Mouse (Mus musculus) left cerebral cortex, adult 18-20 months (tissue): ENCODE data around the gene Lbx2. TPM values are rescaled to one million over a fixed set of nuclear protein-coding genes. Genes with fewer than 3 reads are reported as not detected.

Experiments
- DNase-seq, 2 experiments: peaks; one replicate each; pipeline ENCODE4 v3.0.0; 2021 to 2022; ENCODE audit warnings: low spot score in 2 of 2, mixed read lengths in 1 of 2
- microRNA-seq, 2 experiments: library from miRNA; unstranded; fragments of <30 nt; microRNA quantifications; one replicate each; pipeline ENCODE4 v1.2.0; 2021
- total RNA-seq, 2 experiments: library from RNA; stranded (reverse); gene quantifications; 2 replicates each; pipeline ENCODE4 v1.2.3; 2021

Lbx2 gene
- total RNA-seq, 2 experiments from 2014 or later: not detected

- no peak for DNase-seq
These were observed 46.2 kb downstream of the Lbx2 start for GRCm38 (mm10) chr6:83132176-83132919.

GRCm38 (mm10) chr6:83134226-83134625 lies 48.1 kb downstream of the Lbx2 start:
- no peak for DNase-seq

GRCm38 (mm10) chr6:83134951-83135513 lies 48.9 kb downstream of the Lbx2 start, which contains the start of gene Rtkn:
Gene Rtkn (plus strand): TSS chr6:83135463.
- DNase-seq: no peak

DNA sequence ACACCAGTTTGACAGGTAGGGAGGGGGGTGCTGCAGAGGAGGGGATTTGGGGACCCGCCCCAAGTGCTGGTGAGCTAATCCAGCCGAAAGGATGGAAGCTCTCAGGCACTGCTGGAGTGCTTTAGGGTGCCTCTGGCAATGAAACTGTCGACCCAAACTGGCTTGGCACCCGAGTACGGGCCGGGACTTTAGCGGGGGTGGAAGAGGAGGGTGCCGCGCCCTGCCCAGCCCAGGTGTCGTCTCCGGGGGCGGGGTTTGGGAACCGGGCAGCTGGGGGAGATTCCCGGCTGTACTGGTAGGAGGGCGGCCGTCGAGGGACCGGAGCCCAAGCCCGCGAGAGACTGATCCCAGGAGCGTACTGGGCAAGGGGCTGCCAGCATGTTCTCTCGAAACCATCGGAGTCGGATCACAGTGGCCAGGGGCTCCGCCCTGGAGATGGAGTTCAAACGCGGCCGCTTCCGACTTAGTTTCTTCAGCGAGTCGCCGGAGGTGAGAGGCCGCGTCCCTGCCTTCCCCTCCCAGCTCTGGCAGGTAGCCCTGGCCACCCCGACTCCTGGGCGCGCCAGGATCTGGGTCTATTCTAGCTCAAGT lies 49.5 kb downstream of the Lbx2 start:
- DNase-seq: no peak

GRCm38 (mm10) chr6:83136291-83136880 lies 50.2 kb downstream of the Lbx2 start:
- DNase-seq: no peak

GRCm38 (mm10) chr6:83136881-83137575 lies 50.9 kb downstream of the Lbx2 start:
- DNase-seq: no peak

DNA sequence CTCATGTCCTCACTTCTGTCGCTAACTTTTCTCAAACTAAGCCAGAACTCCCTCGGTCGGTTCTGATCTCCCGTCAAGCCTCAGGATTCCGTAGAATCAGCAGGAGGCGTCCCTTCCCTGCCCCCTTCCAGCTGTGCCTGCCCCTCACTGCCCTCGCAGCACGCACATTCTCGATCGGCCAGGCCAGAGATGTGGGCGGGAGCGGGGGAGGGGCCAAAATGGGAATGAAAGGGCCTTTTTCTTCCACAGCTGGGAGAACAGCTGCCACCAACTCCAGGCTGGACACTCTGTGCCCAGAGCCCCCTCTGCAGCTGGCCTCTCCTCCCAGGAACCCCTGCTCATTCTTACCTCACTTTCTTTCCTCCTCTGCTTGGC lies 51.4 kb downstream of the Lbx2 start:
- peak; percentile 58 to 60 for DNase-seq

Small RNA genes lying within 50 kb of the gene (microRNA-seq; reads per million reads assigned to microRNA genes)
- gene Mir3470a (0 reads per million in 2 experiments), gene Mir7040 (0 to 0.21 reads per million in 2 experiments)

Other genes starting within 250 kb of the Lbx2 start
- gene Sema4f, start 146.6 kb upstream of the Lbx2 start, total RNA-seq: 10 to 100 TPM; 37.8 to 41.2 TPM
- gene M1ap, start 139.5 kb upstream of the Lbx2 start, total RNA-seq: not detected
- gene Dok1, start 52.9 kb upstream of the Lbx2 start, total RNA-seq: 1 to 10 TPM; 1.8 to 2.7 TPM
- 1 to 10 TPM; 2.0 to 2.2 TPM for gene Loxl3, start 52.2 kb upstream of the Lbx2 start, total RNA-seq
- gene Aup1, start 31.8 kb upstream of the Lbx2 start, total RNA-seq: 100 to 1,000 TPM; 114 to 121 TPM
- gene Htra2, start 31.1 kb upstream of the Lbx2 start, total RNA-seq: 10 to 100 TPM; 37.7 to 46.2 TPM
- under 1 TPM; 0.56 to 0.93 TPM for gene Dqx1, start 28.5 kb upstream of the Lbx2 start, total RNA-seq
- not detected for gene Tlx2, start 16.1 kb upstream of the Lbx2 start, total RNA-seq
- gene Pcgf1, start 8.5 kb upstream of the Lbx2 start, total RNA-seq: 10 to 100 TPM; 27.0 to 30.3 TPM
- gene Ccdc142, start 15.2 kb downstream of the Lbx2 start, total RNA-seq: 1 to 10 TPM; 3.7 to 6.2 TPM
- gene Gm42688, start 15.2 kb downstream of the Lbx2 start, total RNA-seq: 1 to 10 TPM; 5.0 to 5.4 TPM
- gene Mrpl53, start 22.7 kb downstream of the Lbx2 start, total RNA-seq: 10 to 100 TPM; 54.5 to 59.6 TPM
- 10 to 100 TPM; 29.6 to 31.8 TPM for gene Mogs, start 29.1 kb downstream of the Lbx2 start, total RNA-seq
- gene Wbp1, start 35.2 kb downstream of the Lbx2 start, total RNA-seq: 10 to 100 TPM; 37.2 to 40.2 TPM
- gene Ino80b, start 39.1 kb downstream of the Lbx2 start, total RNA-seq: 10 to 100 TPM; 23.1 to 26.3 TPM
- gene Rtkn, start 49.1 kb downstream of the Lbx2 start, total RNA-seq: 10 to 100 TPM; 88.3 to 88.8 TPM
- gene Wdr54, start 70.0 kb downstream of the Lbx2 start, total RNA-seq: 10 to 100 TPM; 33.0 to 33.3 TPM
- gene 1700003E16Rik, start 70.0 kb downstream of the Lbx2 start, total RNA-seq: 10 to 100 TPM; 33.9 to 35.7 TPM
- 100 to 1,000 TPM; 369 to 374 TPM for gene Dctn1, start 79.6 kb downstream of the Lbx2 start, total RNA-seq
- under 1 TPM; 0.09 to 0.21 TPM for gene Slc4a5, start 133.5 kb downstream of the Lbx2 start, total RNA-seq
- gene Mthfd2, start 239.5 kb downstream of the Lbx2 start, total RNA-seq: 1 to 10 TPM; 6.5 to 6.7 TPM
- 10 to 100 TPM; 17.9 to 22.5 TPM for gene Mob1a, start 239.6 kb downstream of the Lbx2 start, total RNA-seq